Mouse (Mus musculus): ENCODE data around the gene St6gal2.

- TF ChIP-seq CTCF (conservative IDR thresholded peaks at IDR 0.05; ENCODE audit: insufficient read depth, insufficient read length, low read depth, low read length) (no peak), POLR2A (IDR thresholded peaks at IDR 0.05; ENCODE audit: low read depth, low read length) (no peak)
These were observed 1.5 kb downstream of the St6gal2 start for GRCm38 (mm10) chr17:55446698-55447097.
